Mouse (Mus musculus): ENCODE data around the gene Gm5089.

- TF ChIP-seq CTCF (IDR thresholded peaks at IDR 0.05; ENCODE audit: borderline replicate concordance, control insufficient read depth, extremely low read depth, insufficient read depth, low read length, poor library complexity) (no peak), POLR2A (IDR thresholded peaks at IDR 0.05; ENCODE audit: control insufficient read depth, extremely low read depth, insufficient read depth, low read length, poor library complexity) (no peak)
These were observed 24.1 kb upstream of the Gm5089 start, which contains the start of gene Zic2 for GRCm38 (mm10) chr14:122474891-122475556.
